Mouse (Mus musculus): ENCODE measurements around the gene Ttc39d.

GRCm38 (mm10) chr17:80167436-80167835 is 39.8 kb upstream of the Ttc39d start:
- TF ChIP-seq POLR2A (IDR thresholded peaks at IDR 0.05; ENCODE audit: insufficient read depth, low read depth, low read length): no peak
- TF ChIP-seq CTCF (IDR thresholded peaks at IDR 0.05; ENCODE audit: insufficient read depth, low read depth, low read length): no peak
